Mouse (Mus musculus) small intestine, adult 2 months (tissue): ENCODE measurements around the gene Akirin1.

Experiments used
- CTCF ChIP-seq: fragments of 200-500 bp; IDR thresholded peaks from 2 replicates; pipeline ENCODE4 v1.5.1; 2012; ENCODE audit warnings: low read depth, mild to moderate bottlenecking, control low read depth, inconsistent platforms, low read length, moderate library complexity, mixed read lengths; ENCODE audit not compliant: insufficient replicate concordance, insufficient read length; ENCODE audit errors: extremely low read depth
- POLR2A ChIP-seq: fragments of 200-500 bp; IDR thresholded peaks from 2 replicates; pipeline ENCODE4 v1.6.1; 2012; ENCODE audit warnings: low read depth, mild to moderate bottlenecking, control low read depth, inconsistent platforms, low read length, moderate library complexity

DNA sequence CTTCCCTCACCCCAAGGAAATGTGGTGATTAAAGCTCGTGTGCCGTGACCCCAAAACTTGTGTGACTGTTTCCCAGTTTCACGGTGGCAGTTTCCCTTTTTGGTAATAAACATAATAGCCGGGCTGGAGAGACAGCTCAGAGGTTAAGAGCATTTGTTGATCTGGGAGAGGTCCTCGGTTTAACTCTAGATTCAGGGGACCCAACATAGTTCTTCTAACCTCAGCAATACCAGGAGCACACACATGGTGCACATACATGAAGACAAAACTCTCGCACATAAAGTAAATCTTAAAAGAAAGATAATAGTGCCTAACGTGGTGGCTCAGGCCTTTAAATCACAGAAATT lies 31.7 kb downstream of the Akirin1 start:
- TF ChIP-seq CTCF (no peak), POLR2A (no peak)
